Mouse (Mus musculus) heart, postnatal 0 days (tissue): ENCODE results near the gene Cdyl.

Source experiments
- CTCF ChIP-seq: IDR thresholded peaks from 2 replicates; pipeline ENCODE4 v1.5.1; 2016; ENCODE audit warnings: antibody characterized with exemption, control low read depth, low read depth
- EP300 ChIP-seq: IDR thresholded peaks from 2 replicates; pipeline ENCODE4 v1.6.1; 2016; ENCODE audit warnings: antibody characterized with exemption, low read depth

GRCm38 (mm10) chr13:35726025-35726424, 66.4 kb downstream of the Cdyl start:
- TF ChIP-seq CTCF (no peak), EP300 (no peak)
